Mouse (Mus musculus): Measurements from ENCODE around the gene Rho.

GRCm38 (mm10) chr6:115958445-115958844 is 26.9 kb downstream of the Rho start:
- TF ChIP-seq CTCF (IDR thresholded peaks at IDR 0.05; ENCODE audit: low read depth, low read length) (no peak), GATA1 (IDR thresholded peaks at IDR 0.05; ENCODE audit: borderline replicate concordance, low read length) (no peak)
